Mouse (Mus musculus): ENCODE measurements around the gene Ifnl3. TPM values are rescaled to one million over a fixed set of nuclear protein-coding genes. Genes with fewer than 3 reads are reported as not detected.
A peak's percentile ranks its signal among the peaks of the same experiment; 100 is the strongest.
"Not testable (repeated sequence)": the region's sequence is repeated elsewhere in the genome, so short reads cannot be mapped to it uniquely, and the experiment has no call there.

The Ifnl3 gene
- polyA plus RNA-seq (2015; fragmentation: Nextera tagmentation; extraction: Ambion mirVana): not detected in 2 replicates

DNA sequence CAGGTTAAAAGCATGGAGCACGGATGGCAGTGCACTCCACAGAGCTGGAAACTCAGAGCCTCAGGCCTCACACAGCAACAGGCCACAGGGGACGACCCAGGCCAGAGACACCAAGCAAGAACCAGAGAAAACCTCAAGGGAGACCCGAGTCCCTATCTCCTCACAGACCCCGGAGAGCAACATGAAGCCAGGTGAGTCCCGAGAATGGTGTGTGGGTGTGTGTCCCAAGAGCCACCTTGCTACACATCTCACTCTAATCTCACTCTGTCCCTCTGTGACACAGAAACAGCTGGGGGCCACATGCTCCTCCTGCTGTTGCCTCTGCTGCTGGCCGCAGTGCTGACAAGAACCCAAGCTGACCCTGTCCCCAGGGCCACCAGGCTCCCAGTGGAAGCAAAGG, at the start of gene Ifnl3:
Gene Ifnl3, plus strand, starts transcription at position 301 of the 400 bp plus-strand sequence.
- H3K4me3 ChIP-seq (replicated peaks); H3K4me1 ChIP-seq; H3K27me3 ChIP-seq; H3K27ac ChIP-seq (replicated peaks); ATAC-seq (ENCODE audit: insufficient number of reproducible peaks, low FRiP score, low TSS enrichment, low read depth); H3K4me2 ChIP-seq (replicated peaks); H3K9ac ChIP-seq; H3K36me3 ChIP-seq; H3K9me3 ChIP-seq (replicated peaks): not testable (repeated sequence)
- WGBS: 61% methylated on average over 5 of the region's 6 CpGs

- Histone ChIP-seq H3K9me3 (replicated peaks) (no peaks in the 10 kb centered on the region), H3K4me3 (replicated peaks) (no peak overlapping the region), H3K27me3 (no peaks in the 10 kb centered on the region), H3K27ac (replicated peaks) (no peak overlapping the region), H3K36me3 (no peaks in the 10 kb centered on the region), H3K4me2 (replicated peaks) (no peak overlapping the region), H3K4me1 (no peaks in the 10 kb centered on the region), H3K9ac (no peak overlapping the region)
- ATAC-seq (ENCODE audit: insufficient number of reproducible peaks, low FRiP score, low TSS enrichment, low read depth): no peak
- 89% methylated on average over 6 of the region's 6 CpGs for WGBS
Measured at GRCm38 (mm10) chr7:28476191-28476590, 46.4 kb upstream of the Ifnl3 start.

- 77% methylated on average over 5 of the region's 5 CpGs for WGBS
- H3K27ac ChIP-seq (replicated peaks): no peak overlapping the region
- no peaks in the 10 kb centered on the region for H3K27me3 ChIP-seq
- no peaks in the 10 kb centered on the region for H3K36me3 ChIP-seq
- ATAC-seq (ENCODE audit: insufficient number of reproducible peaks, low FRiP score, low TSS enrichment, low read depth): peak; percentile 29; the same call in 1 of the 2 replicates
- no peaks in the 10 kb centered on the region for H3K4me1 ChIP-seq
- no peak overlapping the region for H3K9ac ChIP-seq
- H3K4me2 ChIP-seq (replicated peaks): no peak overlapping the region
- H3K4me3 ChIP-seq (replicated peaks): no peak overlapping the region
- H3K9me3 ChIP-seq (replicated peaks): no peaks in the 10 kb centered on the region
Measured at GRCm38 (mm10) chr7:28477363-28477762, 45.3 kb upstream of the Ifnl3 start.

- WGBS: 2% methylated on average over 8 of the region's 8 CpGs
- ATAC-seq (ENCODE audit: insufficient number of reproducible peaks, low FRiP score, low TSS enrichment, low read depth): no peak
Measured at GRCm38 (mm10) chr7:28478854-28479253, 43.8 kb upstream of the Ifnl3 start.

DNA sequence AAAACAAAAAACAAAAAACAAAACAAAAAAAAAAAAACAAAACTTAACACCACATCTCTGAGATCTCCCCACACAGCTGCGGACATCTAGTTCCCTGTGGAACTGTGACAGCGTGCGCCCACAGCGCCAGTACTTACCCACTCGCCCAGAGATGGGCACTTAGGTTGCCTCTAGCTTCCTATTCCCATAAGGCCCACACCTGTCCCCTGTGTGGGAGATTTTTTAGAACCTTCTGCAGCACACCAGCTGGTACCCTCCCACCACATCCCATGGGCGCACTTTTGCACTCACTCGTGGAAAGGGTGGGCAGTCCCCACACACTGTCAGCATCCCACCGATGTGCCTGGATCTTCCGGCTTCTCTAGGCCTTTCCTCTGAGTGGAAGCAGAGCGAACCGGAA, 39.8 kb upstream of the Ifnl3 start:
- WGBS: 78% methylated on average over 11 of the region's 11 CpGs
- no peak overlapping the region for H3K9ac ChIP-seq
- no peaks in the 10 kb centered on the region for H3K27me3 ChIP-seq
- H3K9me3 ChIP-seq (replicated peaks): no peaks in the 10 kb centered on the region
- H3K4me3 ChIP-seq (replicated peaks): no peak overlapping the region
- no peak overlapping the region for H3K4me2 ChIP-seq (replicated peaks)
- no peak overlapping the region for H3K27ac ChIP-seq (replicated peaks)
- no peaks in the 10 kb centered on the region for H3K36me3 ChIP-seq
- ATAC-seq (ENCODE audit: insufficient number of reproducible peaks, low FRiP score, low TSS enrichment, low read depth): no peak
- peaks cover 2% of the 10 kb centered on the region for H3K4me1 ChIP-seq

More at GRCm38 (mm10) chr7:28478854-28479253, 43.8 kb upstream of the Ifnl3 start:
- Histone ChIP-seq H3K4me1 (no peaks in the 10 kb centered on the region), H3K27ac (replicated peaks) (no peak overlapping the region), H3K4me2 (replicated peaks) (no peak overlapping the region; the same call in 1 of the 2 replicates), H3K27me3 (no peaks in the 10 kb centered on the region), H3K4me3 (replicated peaks) (no peak overlapping the region), H3K36me3 (no peaks in the 10 kb centered on the region), H3K9ac (no peak overlapping the region), H3K9me3 (replicated peaks) (no peaks in the 10 kb centered on the region)

GRCm38 (mm10) chr7:28484192-28484591, 38.4 kb upstream of the Ifnl3 start:
- Histone ChIP-seq H3K36me3 (no peaks in the 10 kb centered on the region), H3K27ac (replicated peaks) (no peak overlapping the region), H3K9me3 (replicated peaks) (no peaks in the 10 kb centered on the region), H3K4me2 (replicated peaks) (no peak overlapping the region), H3K4me1 (peaks cover 7% of the 10 kb centered on the region), H3K9ac (no peak overlapping the region), H3K4me3 (replicated peaks) (no peak overlapping the region), H3K27me3 (no peaks in the 10 kb centered on the region)
- no peak for ATAC-seq (ENCODE audit: insufficient number of reproducible peaks, low FRiP score, low TSS enrichment, low read depth)
- WGBS: 15% methylated on average over 4 of the region's 4 CpGs

DNA sequence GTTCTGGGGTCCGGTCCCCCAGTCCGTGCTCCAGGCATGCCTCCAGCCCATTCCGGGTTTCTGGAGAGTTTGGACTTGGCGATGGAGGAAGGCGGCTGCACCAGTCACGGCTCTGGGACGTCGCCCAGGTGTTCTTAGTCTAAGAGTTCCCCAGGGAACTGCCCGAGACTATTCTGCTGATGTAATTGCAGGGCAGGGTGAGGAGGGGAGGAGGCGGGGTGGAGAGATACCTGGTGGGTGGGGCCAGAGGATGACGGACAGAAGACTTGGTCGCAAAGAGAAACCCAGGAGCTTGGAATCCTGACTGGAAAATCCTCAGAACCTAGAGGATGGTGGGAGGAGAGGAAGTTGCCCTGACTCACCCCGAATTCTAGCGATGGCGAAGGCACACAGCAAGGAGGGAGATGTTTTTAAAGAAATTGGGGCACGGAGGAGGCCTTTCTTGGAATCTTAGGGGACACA, 34.6 kb upstream of the Ifnl3 start:
- H3K4me3 ChIP-seq (replicated peaks): peak overlapping the region; percentile 26
- H3K27me3 ChIP-seq: no peaks in the 10 kb centered on the region
- 3% methylated on average over 16 of the region's 16 CpGs for WGBS
- H3K36me3 ChIP-seq: no peaks in the 10 kb centered on the region
- ATAC-seq (ENCODE audit: insufficient number of reproducible peaks, low FRiP score, low TSS enrichment, low read depth): 0 out of 2 replicates have a peak, but pooled peaks have one; percentile 24
- no peak overlapping the region for H3K9ac ChIP-seq
- H3K4me2 ChIP-seq (replicated peaks): peak overlapping the region; percentile 48
- no peaks in the 10 kb centered on the region for H3K9me3 ChIP-seq (replicated peaks)
- no peak overlapping the region for H3K27ac ChIP-seq (replicated peaks)
- peaks cover 13% of the 10 kb centered on the region for H3K4me1 ChIP-seq

GRCm38 (mm10) chr7:28490410-28490809, 32.2 kb upstream of the Ifnl3 start:
- H3K36me3 ChIP-seq: no peaks in the 10 kb centered on the region
- H3K27ac ChIP-seq (replicated peaks): no peak overlapping the region
- H3K4me2 ChIP-seq (replicated peaks): no peak overlapping the region
- no peak overlapping the region for H3K4me3 ChIP-seq (replicated peaks)
- H3K4me1 ChIP-seq: peaks cover 13% of the 10 kb centered on the region
- WGBS: 5% methylated on average over 10 of the region's 10 CpGs
- no peaks in the 10 kb centered on the region for H3K27me3 ChIP-seq
- no peak overlapping the region for H3K9ac ChIP-seq
- no peak; the same call in 1 of the 2 replicates for ATAC-seq (ENCODE audit: insufficient number of reproducible peaks, low FRiP score, low TSS enrichment, low read depth)
- no peaks in the 10 kb centered on the region for H3K9me3 ChIP-seq (replicated peaks)

DNA sequence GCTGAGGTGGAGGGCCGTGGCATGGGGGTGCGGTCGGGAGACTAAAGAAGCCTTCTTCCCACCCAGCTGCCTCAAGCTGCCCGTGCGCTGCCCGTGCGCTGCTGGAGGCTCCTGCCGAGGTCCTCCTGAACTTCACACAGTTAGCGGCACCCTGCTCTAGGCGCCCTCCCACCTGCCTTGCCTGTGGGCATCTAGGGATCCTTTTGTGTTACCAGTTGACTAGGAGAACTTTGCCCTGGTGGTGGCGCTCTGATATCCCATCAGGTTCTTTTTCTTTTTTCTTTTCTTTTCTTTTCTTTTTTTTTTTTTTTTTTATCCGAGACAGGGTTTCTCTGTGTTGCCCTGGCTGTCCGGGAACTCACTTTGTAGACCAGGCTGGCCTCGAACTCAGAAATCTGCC, 31.7 kb upstream of the Ifnl3 start:
- Histone ChIP-seq H3K27ac (replicated peaks) (no peak overlapping the region), H3K27me3 (no peaks in the 10 kb centered on the region), H3K4me2 (replicated peaks) (no peak overlapping the region), H3K4me1 (peaks cover 13% of the 10 kb centered on the region), H3K9ac (no peak overlapping the region), H3K9me3 (replicated peaks) (no peaks in the 10 kb centered on the region), H3K36me3 (no peaks in the 10 kb centered on the region), H3K4me3 (replicated peaks) (no peak overlapping the region)
- 41% methylated on average over 14 of the region's 14 CpGs for WGBS
- ATAC-seq (ENCODE audit: insufficient number of reproducible peaks, low FRiP score, low TSS enrichment, low read depth): no peak

DNA sequence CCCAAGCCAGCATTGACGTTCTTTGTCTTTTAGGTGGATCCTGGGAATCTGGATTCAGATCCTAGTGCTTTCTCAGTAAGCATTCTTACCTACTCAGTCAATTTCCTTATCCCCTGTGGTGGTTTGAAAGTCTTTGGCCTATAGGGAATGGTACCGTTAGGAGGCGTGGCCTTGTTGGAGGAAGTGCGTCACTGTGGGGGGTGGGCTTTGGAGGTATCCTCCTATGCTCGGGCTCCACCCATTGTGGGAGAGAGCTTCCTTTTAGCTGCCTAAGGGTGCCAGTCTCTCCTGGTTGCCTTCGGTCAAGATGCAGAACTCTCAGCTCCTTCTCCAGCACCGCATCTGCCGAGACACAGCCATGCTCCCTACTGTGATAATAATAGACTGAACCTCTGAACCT, 30.3 kb upstream of the Ifnl3 start:
- Histone ChIP-seq H3K27me3 (no peaks in the 10 kb centered on the region), H3K27ac (replicated peaks) (no peak overlapping the region), H3K4me1 (peaks cover 13% of the 10 kb centered on the region), H3K4me3 (replicated peaks) (no peak overlapping the region), H3K9me3 (replicated peaks) (no peaks in the 10 kb centered on the region), H3K4me2 (replicated peaks) (no peak overlapping the region), H3K9ac (no peak overlapping the region), H3K36me3 (no peaks in the 10 kb centered on the region)
- no peak for ATAC-seq (ENCODE audit: insufficient number of reproducible peaks, low FRiP score, low TSS enrichment, low read depth)
- 73% methylated on average over 8 of the region's 8 CpGs for WGBS

- Histone ChIP-seq H3K4me3 (replicated peaks) (no peak overlapping the region), H3K36me3 (no peaks in the 10 kb centered on the region), H3K27ac (replicated peaks) (no peak overlapping the region), H3K9ac (no peak overlapping the region), H3K4me1 (0 out of 2 replicates have a peak, but pooled peaks cover 5% of the 10 kb centered on the region), H3K9me3 (replicated peaks) (no peaks in the 10 kb centered on the region), H3K4me2 (replicated peaks) (no peak overlapping the region), H3K27me3 (no peaks in the 10 kb centered on the region)
- ATAC-seq (ENCODE audit: insufficient number of reproducible peaks, low FRiP score, low TSS enrichment, low read depth): no peak
- 82% methylated on average over 11 of the region's 11 CpGs for WGBS
Measured at GRCm38 (mm10) chr7:28495426-28495825, 27.2 kb upstream of the Ifnl3 start.

- Histone ChIP-seq H3K4me2 (replicated peaks) (no peak overlapping the region), H3K4me3 (replicated peaks) (no peak overlapping the region), H3K4me1 (no peaks in the 10 kb centered on the region), H3K9me3 (replicated peaks) (0 out of 2 replicates have a peak, but pooled peaks cover 5% of the 10 kb centered on the region), H3K36me3 (no peaks in the 10 kb centered on the region), H3K27me3 (no peaks in the 10 kb centered on the region), H3K9ac (no peak overlapping the region), H3K27ac (replicated peaks) (no peak overlapping the region)
- no peak for ATAC-seq (ENCODE audit: insufficient number of reproducible peaks, low FRiP score, low TSS enrichment, low read depth)
- under 1% methylated on average over 5 of the region's 5 CpGs for WGBS
Measured at GRCm38 (mm10) chr7:28505585-28505984, 17.1 kb upstream of the Ifnl3 start.
